Mouse (Mus musculus): Measurements from ENCODE around the gene Ech1. TPM values are rescaled to one million over a fixed set of nuclear protein-coding genes. Genes with fewer than 3 reads are reported as not detected.

Gene Ech1
- polyA plus RNA-seq, 1 experiment from 2014 or later, result 234 TPM

DNA sequence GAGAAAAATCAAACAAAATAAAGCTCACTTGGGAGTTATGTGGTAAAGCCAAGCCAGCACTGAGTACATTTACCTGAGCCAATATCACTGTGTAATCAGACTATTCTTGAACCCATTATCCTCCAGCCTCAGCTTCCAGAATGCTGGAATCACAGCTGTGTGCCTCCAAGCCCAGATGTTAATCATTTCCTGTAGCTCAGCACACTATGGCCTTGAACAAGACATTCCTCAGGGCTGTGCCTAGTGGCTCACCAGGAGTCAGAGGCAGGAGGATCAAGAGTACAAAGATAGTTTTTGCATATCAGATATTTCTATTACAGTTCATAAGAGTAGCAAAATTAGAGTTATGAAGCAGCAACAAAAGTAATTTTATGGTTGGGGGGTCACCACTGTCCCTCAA is 33.3 kb upstream of the Ech1 start:
- Histone ChIP-seq H3K9ac (no peak overlapping the region), H3K36me3 (peaks cover 4% of the 10 kb centered on the region; the same call in 1 of the 2 replicates), H3K27me3 (no peaks in the 10 kb centered on the region), H3K4me2 (no peak overlapping the region), H3K4me1 (replicated peaks) (peaks cover 4% of the 10 kb centered on the region), H3K4me3 (no peak overlapping the region), H3K9me3 (replicated peaks) (no peaks in the 10 kb centered on the region), H3K27ac (no peak overlapping the region)
- no peak for ATAC-seq (replicated peaks; ENCODE audit: insufficient number of reproducible peaks, insufficient read depth, low FRiP score, low read depth)

GRCm38 (mm10) chr7:28792391-28793185 is 32.4 kb upstream of the Ech1 start:
- H3K9me3 ChIP-seq (replicated peaks), result no peaks in the 10 kb centered on the region
- H3K27ac ChIP-seq, result no peak overlapping the region
- 65% methylated on average over 13 of the region's 14 CpGs for WGBS
- H3K9ac ChIP-seq, result no peak overlapping the region
- 0 out of 2 replicates have a peak, but pooled peaks cover under 1% of the 10 kb centered on the region for H3K36me3 ChIP-seq
- peaks cover 7% of the 10 kb centered on the region for H3K4me1 ChIP-seq (replicated peaks)
- no peak overlapping the region for H3K4me3 ChIP-seq
- H3K4me2 ChIP-seq, result no peak overlapping the region
- no peaks in the 10 kb centered on the region for H3K27me3 ChIP-seq
- ATAC-seq (replicated peaks; ENCODE audit: insufficient number of reproducible peaks, insufficient read depth, low FRiP score, low read depth), result no peak

DNA sequence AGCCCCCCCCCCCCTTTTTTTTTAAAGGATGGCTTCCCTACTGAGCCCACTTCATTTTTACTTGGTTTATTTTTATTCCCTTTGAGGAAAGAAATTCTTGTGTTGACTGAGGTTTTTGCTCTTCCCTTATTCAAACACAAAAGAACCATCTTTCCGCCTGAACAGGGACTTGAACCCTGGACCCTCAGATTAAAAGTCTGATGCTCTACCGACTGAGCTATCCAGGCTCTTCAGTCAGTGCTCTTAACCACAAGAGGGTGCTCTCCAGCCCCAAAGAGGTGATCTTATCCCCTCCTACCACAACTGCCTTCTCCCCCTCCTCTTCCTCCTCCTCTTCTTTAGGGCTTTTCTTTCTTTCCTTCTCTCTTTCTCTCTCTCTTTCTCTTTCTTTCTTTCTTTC is 31.2 kb upstream of the Ech1 start:
- no peaks in the 10 kb centered on the region for H3K9me3 ChIP-seq (replicated peaks)
- no peaks in the 10 kb centered on the region for H3K27me3 ChIP-seq
- WGBS, result 32% methylated on average over 2 of the region's 2 CpGs
- no peak overlapping the region for H3K4me3 ChIP-seq
- no peak overlapping the region for H3K9ac ChIP-seq
- no peak for ATAC-seq (replicated peaks; ENCODE audit: insufficient number of reproducible peaks, insufficient read depth, low FRiP score, low read depth)
- H3K27ac ChIP-seq, result no peak overlapping the region
- H3K4me2 ChIP-seq, result no peak overlapping the region
- peaks cover 7% of the 10 kb centered on the region for H3K4me1 ChIP-seq (replicated peaks)
- no peaks in the 10 kb centered on the region for H3K36me3 ChIP-seq

GRCm38 (mm10) chr7:28794496-28794895 is 30.5 kb upstream of the Ech1 start:
- H3K9me3 ChIP-seq (replicated peaks), result no peaks in the 10 kb centered on the region
- H3K4me1 ChIP-seq (replicated peaks), result peaks cover 7% of the 10 kb centered on the region
- H3K27ac ChIP-seq, result no peak overlapping the region
- no peak overlapping the region for H3K4me2 ChIP-seq
- no peak overlapping the region for H3K4me3 ChIP-seq
- no peak overlapping the region for H3K9ac ChIP-seq
- WGBS, result 74% methylated on average over 3 of the region's 3 CpGs
- ATAC-seq (replicated peaks; ENCODE audit: insufficient number of reproducible peaks, insufficient read depth, low FRiP score, low read depth), result no peak
- no peaks in the 10 kb centered on the region for H3K27me3 ChIP-seq
- no peaks in the 10 kb centered on the region for H3K36me3 ChIP-seq

DNA sequence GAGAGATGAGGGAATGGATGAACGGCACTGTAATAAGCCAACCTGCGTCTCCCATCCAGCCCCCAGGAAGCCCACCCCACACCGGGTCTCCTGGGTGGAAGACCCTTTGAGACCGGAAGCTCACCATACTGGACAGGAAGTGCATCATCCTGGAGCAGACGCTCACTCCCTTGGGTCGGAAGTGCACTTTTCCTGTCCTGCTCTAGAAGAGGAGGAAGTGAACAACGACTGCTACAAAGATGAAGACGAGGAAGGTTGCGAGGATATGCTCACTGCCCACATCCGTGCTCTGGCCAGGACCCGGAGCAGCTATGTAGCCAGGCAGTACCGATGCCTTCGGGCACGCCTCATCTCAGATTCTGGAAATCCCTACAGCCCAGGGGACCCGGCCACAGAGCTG is 29.2 kb upstream of the Ech1 start:
- Histone ChIP-seq H3K4me3 (peak overlapping the region; percentile 9), H3K9ac (no peak overlapping the region), H3K4me1 (replicated peaks) (peaks cover 7% of the 10 kb centered on the region), H3K36me3 (no peaks in the 10 kb centered on the region), H3K4me2 (peak overlapping the region; percentile 60), H3K27ac (peak overlapping the region; percentile 45), H3K27me3 (no peaks in the 10 kb centered on the region), H3K9me3 (replicated peaks) (no peaks in the 10 kb centered on the region)
- ATAC-seq (replicated peaks; ENCODE audit: insufficient number of reproducible peaks, insufficient read depth, low FRiP score, low read depth), result no peak
- WGBS, result 63% methylated on average over 15 of the region's 15 CpGs

DNA sequence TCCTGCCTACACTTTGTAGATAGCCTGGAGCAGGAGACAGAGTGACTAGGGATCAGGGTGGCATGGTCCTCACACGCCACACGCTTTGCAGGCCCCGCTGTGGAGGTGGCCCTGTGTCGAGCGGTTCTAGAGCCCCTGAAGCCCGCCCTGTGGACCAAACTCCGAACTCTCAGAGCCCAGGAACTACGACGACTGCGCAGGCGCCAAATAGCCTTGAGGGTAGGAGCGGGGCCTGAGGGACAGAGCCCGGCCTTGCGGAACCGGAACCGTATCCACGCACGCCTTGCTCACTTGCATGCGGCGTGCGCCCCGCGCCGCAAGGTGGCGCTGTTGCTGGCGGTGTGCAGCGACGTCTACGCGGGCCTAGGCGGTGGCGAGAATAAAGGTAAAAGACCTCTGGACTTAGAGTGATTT is 28.4 kb upstream of the Ech1 start:
- peak; percentile 38 for ATAC-seq (replicated peaks; ENCODE audit: insufficient number of reproducible peaks, insufficient read depth, low FRiP score, low read depth)
- H3K9me3 ChIP-seq (replicated peaks), result no peaks in the 10 kb centered on the region
- H3K4me3 ChIP-seq, result peak overlapping the region; percentile 9
- 12% methylated on average over 32 of the region's 32 CpGs for WGBS
- H3K4me2 ChIP-seq, result peak overlapping the region; percentile 60
- H3K36me3 ChIP-seq, result no peaks in the 10 kb centered on the region
- H3K27ac ChIP-seq, result peak overlapping the region; percentile 45
- H3K9ac ChIP-seq, result peak overlapping the region; percentile 43
- peaks cover 9% of the 10 kb centered on the region for H3K4me1 ChIP-seq (replicated peaks)
- H3K27me3 ChIP-seq, result no peaks in the 10 kb centered on the region

GRCm38 (mm10) chr7:28799994-28800393 is 25.0 kb upstream of the Ech1 start:
- ATAC-seq (replicated peaks; ENCODE audit: insufficient number of reproducible peaks, insufficient read depth, low FRiP score, low read depth), result no peak
- Histone ChIP-seq H3K27ac (no peak overlapping the region), H3K4me1 (replicated peaks) (peaks cover 35% of the 10 kb centered on the region), H3K9ac (no peak overlapping the region), H3K4me3 (no peak overlapping the region), H3K4me2 (no peak overlapping the region), H3K36me3 (no peaks in the 10 kb centered on the region), H3K27me3 (no peaks in the 10 kb centered on the region), H3K9me3 (replicated peaks) (no peaks in the 10 kb centered on the region)
- 88% methylated on average over 9 of the region's 9 CpGs for WGBS

DNA sequence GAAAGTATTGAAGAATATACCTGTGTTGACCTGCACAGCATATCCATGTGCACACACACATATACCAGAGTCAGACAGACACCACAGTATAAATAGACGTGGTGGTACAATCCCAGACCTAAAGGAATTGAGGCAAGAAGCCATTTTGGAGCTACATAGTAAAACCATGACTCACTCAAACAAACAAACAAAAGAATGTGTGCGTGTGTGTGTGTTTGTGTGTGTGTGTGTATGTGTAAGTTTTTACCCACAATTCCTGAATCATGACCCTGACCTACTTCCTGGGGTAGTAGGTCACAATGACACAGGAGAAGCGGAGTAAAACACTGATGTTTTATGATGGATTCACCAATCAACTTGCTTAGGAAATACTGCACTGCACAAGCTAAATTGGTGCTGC is 23.6 kb upstream of the Ech1 start:
- no peak for ATAC-seq (replicated peaks; ENCODE audit: insufficient number of reproducible peaks, insufficient read depth, low FRiP score, low read depth)
- Histone ChIP-seq H3K27me3 (no peaks in the 10 kb centered on the region), H3K27ac (peak overlapping the region; percentile 92)

GRCm38 (mm10) chr7:28801901-28802670 is 22.9 kb upstream of the Ech1 start:
- WGBS, result 28% methylated on average over 10 of the region's 10 CpGs
- no peaks in the 10 kb centered on the region for H3K9me3 ChIP-seq (replicated peaks)
- no peak overlapping the region; the same call in 1 of the 2 replicates for H3K4me3 ChIP-seq
- no peaks in the 10 kb centered on the region for H3K36me3 ChIP-seq
- peak; percentile 45; the same call in 1 of the 2 replicates for ATAC-seq (replicated peaks; ENCODE audit: insufficient number of reproducible peaks, insufficient read depth, low FRiP score, low read depth)
- no peaks in the 10 kb centered on the region for H3K27me3 ChIP-seq
- H3K4me1 ChIP-seq (replicated peaks), result peaks cover 29% of the 10 kb centered on the region
- peak overlapping the region; percentile 92 for H3K27ac ChIP-seq
- H3K9ac ChIP-seq, result 0 out of 2 replicates have a peak overlapping the region, but pooled peaks have one; percentile 25
- peak overlapping the region; percentile 36 for H3K4me2 ChIP-seq

More for the DNA sequence above, 23.6 kb upstream of the Ech1 start:
- no peak overlapping the region for H3K4me3 ChIP-seq
- H3K9ac ChIP-seq, result no peak overlapping the region
- H3K9me3 ChIP-seq (replicated peaks), result no peaks in the 10 kb centered on the region
- 63% methylated on average over 3 of the region's 3 CpGs for WGBS
- H3K4me2 ChIP-seq, result no peak overlapping the region
- peaks cover 35% of the 10 kb centered on the region for H3K4me1 ChIP-seq (replicated peaks)
- no peaks in the 10 kb centered on the region for H3K36me3 ChIP-seq

- H3K4me2 ChIP-seq, result peak overlapping the region; percentile 36
- peak overlapping the region; percentile 92 for H3K27ac ChIP-seq
- no peaks in the 10 kb centered on the region for H3K36me3 ChIP-seq
- no peaks in the 10 kb centered on the region for H3K9me3 ChIP-seq (replicated peaks)
- peaks cover 34% of the 10 kb centered on the region for H3K4me1 ChIP-seq (replicated peaks)
- peak; percentile 77 for ATAC-seq (replicated peaks; ENCODE audit: insufficient number of reproducible peaks, insufficient read depth, low FRiP score, low read depth)
- no peaks in the 10 kb centered on the region for H3K27me3 ChIP-seq
- 14% methylated on average over 10 of the region's 10 CpGs for WGBS
- H3K4me3 ChIP-seq, result no peak overlapping the region; the same call in 1 of the 2 replicates
- no peak overlapping the region for H3K9ac ChIP-seq
Observed at GRCm38 (mm10) chr7:28802846-28803588, 22.0 kb upstream of the Ech1 start.

- no peak overlapping the region for H3K9ac ChIP-seq
- H3K4me1 ChIP-seq (replicated peaks), result peaks cover 37% of the 10 kb centered on the region
- WGBS, result 29% methylated on average over 4 of the region's 4 CpGs
Observed at GRCm38 (mm10) chr7:28803756-28804155, 21.3 kb upstream of the Ech1 start.

More at GRCm38 (mm10) chr7:28803756-28804155, 21.3 kb upstream of the Ech1 start:
- Histone ChIP-seq H3K27me3 (no peaks in the 10 kb centered on the region), H3K4me2 (no peak overlapping the region), H3K4me3 (no peak overlapping the region), H3K36me3 (no peaks in the 10 kb centered on the region), H3K27ac (peak overlapping the region; percentile 92), H3K9me3 (replicated peaks) (no peaks in the 10 kb centered on the region)
- ATAC-seq (replicated peaks; ENCODE audit: insufficient number of reproducible peaks, insufficient read depth, low FRiP score, low read depth), result no peak
